Mouse (Mus musculus) forebrain, embryonic 12.5 days (tissue): Measurements from ENCODE around the gene Btnl10. TPM values are rescaled to one million over a fixed set of nuclear protein-coding genes. Genes with fewer than 3 reads are reported as not detected.
A peak's percentile ranks its signal among the peaks of the same experiment; 100 is the strongest.

Experiments used
- ATAC-seq: fragments of 200-750 bp; cut with Nextera tagmentation; 2 replicates; pipeline ENCODE4 v1.8.0; 2017; ENCODE audit warnings: moderate TSS enrichment; ENCODE audit not compliant: low FRiP score
- H3K27ac ChIP-seq: fragments of 300-500 bp; sonication (generic); 2 replicates; pipeline ENCODE4 v1.5.1; 2016; ENCODE audit warnings: mild to moderate bottlenecking
- H3K27me3 ChIP-seq: fragments of 300-500 bp; sonication (generic); 2 replicates; pipeline ENCODE4 v1.6.1; 2016; ENCODE audit warnings: mild to moderate bottlenecking
- H3K36me3 ChIP-seq: fragments of 300-500 bp; sonication (generic); replicated peaks from 2 replicates; pipeline ENCODE4 v1.6.1; 2016; ENCODE audit warnings: mild to moderate bottlenecking
- H3K4me1 ChIP-seq: fragments of 300-500 bp; sonication (generic); 2 replicates; pipeline ENCODE4 v1.6.1; 2016
- H3K4me2 ChIP-seq: fragments of 300-500 bp; sonication (generic); 2 replicates; pipeline ENCODE4 v1.6.1; 2016; ENCODE audit warnings: mild to moderate bottlenecking, moderate library complexity
- H3K4me3 ChIP-seq: fragments of 300-500 bp; sonication (generic); replicated peaks from 2 replicates; pipeline ENCODE4 v1.5.1; 2016; ENCODE audit warnings: mild to moderate bottlenecking
- H3K9ac ChIP-seq: fragments of 300-500 bp; sonication (generic); 2 replicates; pipeline ENCODE4 v1.6.1; 2016; ENCODE audit warnings: mild to moderate bottlenecking
- H3K9me3 ChIP-seq: fragments of 300-500 bp; sonication (generic); 2 replicates; pipeline ENCODE4 v1.6.1; 2016
- WGBS: fragments of 180-500 bp; shearing (Covaris S2); methylation state at CpG from one replicate; pipeline ENCODE4 v1.1.7; 2016; 5-methylcytosine and 5-hydroxymethylcytosine counted together
- polyA plus RNA-seq: library from polyadenylated mRNA; unstranded; fragments of >200 nt; fragmentation: Nextera tagmentation; extraction: Ambion mirVana; gene quantifications from 2 replicates; pipeline ENCODE4 v1.2.1, GENCODE M21; 2016

The Btnl10 gene
- polyA plus RNA-seq, 1 experiment from 2014 or later = 0.08 TPM

GRCm38 (mm10) chr11:58954420-58955142 lies 36.9 kb downstream of the Btnl10 start, which contains the start of the genes Hist3h2a and Trim17:
Hist3h2a (plus strand) TSS chr11:58954685.
Trim17 (plus strand) TSS chr11:58954685.
- no peaks in the 10 kb centered on the region for H3K27me3 ChIP-seq
- no peaks in the 10 kb centered on the region for H3K9me3 ChIP-seq
- H3K4me1 ChIP-seq = peaks cover 57% of the 10 kb centered on the region
- ATAC-seq = peak; percentile 92
- peaks cover 9% of the 10 kb centered on the region for H3K36me3 ChIP-seq
- WGBS = under 1% methylated on average over 49 of the region's 49 CpGs
- peak within 1 kb of the TSS; percentile 100 for H3K27ac ChIP-seq
- H3K4me2 ChIP-seq = peak within 1 kb of the TSS; percentile 92
- H3K4me3 ChIP-seq = peak within 1 kb of the TSS; percentile 71
- H3K9ac ChIP-seq = peak within 1 kb of the TSS; percentile 96

GRCm38 (mm10) chr11:58955143-58955867 lies 37.6 kb downstream of the Btnl10 start:
- ATAC-seq = peak; percentile 36; the same call in 1 of the 2 replicates
- peaks cover 57% of the 10 kb centered on the region for H3K4me1 ChIP-seq

GRCm38 (mm10) chr11:58955868-58956257 lies 38.2 kb downstream of the Btnl10 start:
- Histone ChIP-seq H3K4me3 (peak overlapping the region; percentile 71), H3K27ac (peak overlapping the region; percentile 100)

More at GRCm38 (mm10) chr11:58955143-58955867, 37.6 kb downstream of the Btnl10 start:
- under 1% methylated on average over 20 of the region's 20 CpGs for WGBS
- H3K27ac ChIP-seq = peak overlapping the region; percentile 100
- H3K4me2 ChIP-seq = peak overlapping the region; percentile 78
- H3K4me3 ChIP-seq = peak overlapping the region; percentile 71
- H3K27me3 ChIP-seq = no peaks in the 10 kb centered on the region
- H3K9ac ChIP-seq = peak overlapping the region; percentile 96
- peaks cover 9% of the 10 kb centered on the region for H3K36me3 ChIP-seq
- no peaks in the 10 kb centered on the region for H3K9me3 ChIP-seq

GRCm38 (mm10) chr11:58957226-58957914 lies 39.7 kb downstream of the Btnl10 start:
- peaks cover 46% of the 10 kb centered on the region for H3K4me1 ChIP-seq
- ATAC-seq = no peak
- peak overlapping the region; percentile 78 for H3K4me2 ChIP-seq
- peak overlapping the region; percentile 96 for H3K9ac ChIP-seq
- peaks cover 6% of the 10 kb centered on the region for H3K9me3 ChIP-seq
- H3K36me3 ChIP-seq = peaks cover 9% of the 10 kb centered on the region
- WGBS = 95% methylated on average over 5 of the region's 5 CpGs
- H3K4me3 ChIP-seq = peak overlapping the region; percentile 71
- no peak overlapping the region for H3K27ac ChIP-seq
- peaks cover 9% of the 10 kb centered on the region; the same call in 1 of the 2 replicates for H3K27me3 ChIP-seq

More at GRCm38 (mm10) chr11:58955868-58956257, 38.2 kb downstream of the Btnl10 start:
- Histone ChIP-seq H3K9me3 (no peaks in the 10 kb centered on the region), H3K27me3 (no peaks in the 10 kb centered on the region), H3K36me3 (peaks cover 9% of the 10 kb centered on the region), H3K9ac (peak overlapping the region; percentile 96), H3K4me1 (peaks cover 55% of the 10 kb centered on the region), H3K4me2 (peak overlapping the region; percentile 78)
- ATAC-seq = no peak
- 24% methylated on average over 8 of the region's 8 CpGs for WGBS

- Histone ChIP-seq H3K9ac (no peak overlapping the region), H3K27ac (no peak overlapping the region), H3K4me2 (0 out of 2 replicates have a peak overlapping the region, but pooled peaks have one; percentile 19), H3K9me3 (peaks cover 6% of the 10 kb centered on the region), H3K36me3 (peaks cover 9% of the 10 kb centered on the region), H3K27me3 (peaks cover 9% of the 10 kb centered on the region; the same call in 1 of the 2 replicates), H3K4me3 (no peak overlapping the region), H3K4me1 (peaks cover 39% of the 10 kb centered on the region)
- no peak for ATAC-seq
- WGBS = 85% methylated on average over 6 of the region's 6 CpGs
Measured at GRCm38 (mm10) chr11:58958536-58958935, 40.8 kb downstream of the Btnl10 start.

- Histone ChIP-seq H3K27ac (0 out of 2 replicates have a peak overlapping the region, but pooled peaks have one; percentile 25), H3K36me3 (peaks cover 9% of the 10 kb centered on the region), H3K9me3 (peaks cover 6% of the 10 kb centered on the region), H3K9ac (peak overlapping the region; percentile 59), H3K4me3 (peak overlapping the region; percentile 40), H3K4me2 (peak overlapping the region; percentile 77), H3K4me1 (peaks cover 37% of the 10 kb centered on the region), H3K27me3 (peaks cover 9% of the 10 kb centered on the region; the same call in 1 of the 2 replicates)
- WGBS = 38% methylated on average over 15 of the region's 15 CpGs
- no peak for ATAC-seq
Measured at GRCm38 (mm10) chr11:58959186-58959825, 41.6 kb downstream of the Btnl10 start.

GRCm38 (mm10) chr11:58959921-58960465 lies 42.3 kb downstream of the Btnl10 start:
- peak; percentile 87 for ATAC-seq
- Histone ChIP-seq H3K36me3 (peaks cover 9% of the 10 kb centered on the region), H3K9me3 (peaks cover 6% of the 10 kb centered on the region), H3K27ac (peak overlapping the region; percentile 20; the same call in 1 of the 2 replicates), H3K4me3 (peak overlapping the region; percentile 40), H3K4me2 (peak overlapping the region; percentile 77), H3K9ac (peak overlapping the region; percentile 59), H3K27me3 (peaks cover 9% of the 10 kb centered on the region; the same call in 1 of the 2 replicates), H3K4me1 (peaks cover 43% of the 10 kb centered on the region)
- 1% methylated on average over 40 of the region's 40 CpGs for WGBS

- Histone ChIP-seq H3K9me3 (peaks cover 6% of the 10 kb centered on the region), H3K4me2 (no peak overlapping the region), H3K4me3 (no peak overlapping the region), H3K4me1 (peaks cover 39% of the 10 kb centered on the region), H3K27me3 (peaks cover 9% of the 10 kb centered on the region; the same call in 1 of the 2 replicates), H3K36me3 (peaks cover 9% of the 10 kb centered on the region), H3K9ac (no peak overlapping the region), H3K27ac (no peak overlapping the region)
- ATAC-seq = no peak
- WGBS = 68% methylated on average over 50 of the region's 50 CpGs
Measured at GRCm38 (mm10) chr11:58961364-58962177, 43.9 kb downstream of the Btnl10 start.

GRCm38 (mm10) chr11:58963543-58963942 lies 45.8 kb downstream of the Btnl10 start:
- ATAC-seq = no peak
- Histone ChIP-seq H3K4me2 (peak overlapping the region; percentile 2; the same call in 1 of the 2 replicates), H3K4me3 (no peak overlapping the region), H3K27ac (no peak overlapping the region), H3K27me3 (peaks cover 9% of the 10 kb centered on the region; the same call in 1 of the 2 replicates), H3K9me3 (peaks cover 6% of the 10 kb centered on the region), H3K4me1 (peaks cover 21% of the 10 kb centered on the region), H3K36me3 (no peaks in the 10 kb centered on the region), H3K9ac (no peak overlapping the region)
- 40% methylated on average over 17 of the region's 17 CpGs for WGBS

GRCm38 (mm10) chr11:58964216-58964615 lies 46.5 kb downstream of the Btnl10 start:
- no peak for ATAC-seq
- 84% methylated on average over 7 of the region's 7 CpGs for WGBS
- Histone ChIP-seq H3K9me3 (peaks cover 6% of the 10 kb centered on the region), H3K36me3 (no peaks in the 10 kb centered on the region), H3K4me2 (no peak overlapping the region), H3K4me3 (no peak overlapping the region), H3K4me1 (peaks cover 16% of the 10 kb centered on the region), H3K27me3 (peaks cover 9% of the 10 kb centered on the region; the same call in 1 of the 2 replicates), H3K9ac (no peak overlapping the region), H3K27ac (no peak overlapping the region)
